Mouse (Mus musculus): ENCODE measurements at regions not wholly inside any gene's neighbourhood (a gene's known extent, or its start where the extent isn't known, plus 50 kb on each side); places are given as distances from the start of the nearest gene placed in this dataset.
A peak's percentile ranks its signal among the peaks of the same experiment; 100 is the strongest.

DNA sequence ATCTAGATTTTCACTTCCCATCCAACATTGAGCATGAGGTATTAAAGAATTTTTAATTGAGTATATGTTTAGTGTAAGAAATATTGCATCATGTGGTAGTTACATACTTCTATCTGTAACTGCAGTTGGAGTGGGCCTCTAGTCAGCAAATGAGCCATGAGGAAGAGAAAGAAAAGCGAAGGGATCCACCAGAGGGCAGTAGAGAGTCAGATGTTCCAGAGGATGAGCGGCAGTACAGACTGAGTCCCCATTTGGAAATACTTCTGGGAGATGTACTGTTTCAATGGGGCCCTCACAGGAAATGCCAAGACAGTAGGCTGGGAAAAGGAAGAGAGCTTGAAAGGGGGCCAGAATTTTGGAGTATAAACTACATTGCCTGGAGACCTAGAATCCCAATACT is 221.2 kb downstream of the Myh15 start:
- peak; percentile 15 for DNase-seq (ENCODE audit: low spot score)

DNA sequence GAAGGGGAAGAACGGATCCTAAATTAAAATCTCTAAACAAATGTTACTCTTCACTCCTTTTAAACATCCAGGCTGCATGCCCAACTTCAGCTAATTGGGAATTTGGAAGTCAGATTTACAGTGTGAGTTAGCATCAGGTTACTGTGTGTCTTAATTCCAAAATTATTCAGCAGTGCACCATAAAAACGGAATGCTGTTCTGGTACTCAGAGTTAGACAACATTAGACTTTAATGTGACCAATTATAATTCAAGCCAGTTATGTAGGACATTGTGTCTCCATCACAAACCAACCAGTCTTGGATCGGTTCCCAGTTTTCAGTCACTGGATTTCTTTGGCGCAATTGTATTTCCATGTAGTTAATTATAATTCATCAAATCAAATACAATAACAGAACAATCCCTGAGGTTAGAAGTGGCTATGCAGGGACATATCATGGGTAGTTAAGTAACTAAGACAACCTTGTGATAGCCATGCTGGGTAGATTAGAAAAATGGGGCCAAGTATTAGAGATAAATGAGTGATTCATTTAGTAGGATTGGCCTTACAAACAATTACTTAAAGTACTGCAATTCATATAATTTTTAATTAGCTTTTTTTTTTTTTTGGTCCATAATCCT is 230.9 kb downstream of the Myh15 start:
- DNase-seq (ENCODE audit: low spot score), result no peak

DNA sequence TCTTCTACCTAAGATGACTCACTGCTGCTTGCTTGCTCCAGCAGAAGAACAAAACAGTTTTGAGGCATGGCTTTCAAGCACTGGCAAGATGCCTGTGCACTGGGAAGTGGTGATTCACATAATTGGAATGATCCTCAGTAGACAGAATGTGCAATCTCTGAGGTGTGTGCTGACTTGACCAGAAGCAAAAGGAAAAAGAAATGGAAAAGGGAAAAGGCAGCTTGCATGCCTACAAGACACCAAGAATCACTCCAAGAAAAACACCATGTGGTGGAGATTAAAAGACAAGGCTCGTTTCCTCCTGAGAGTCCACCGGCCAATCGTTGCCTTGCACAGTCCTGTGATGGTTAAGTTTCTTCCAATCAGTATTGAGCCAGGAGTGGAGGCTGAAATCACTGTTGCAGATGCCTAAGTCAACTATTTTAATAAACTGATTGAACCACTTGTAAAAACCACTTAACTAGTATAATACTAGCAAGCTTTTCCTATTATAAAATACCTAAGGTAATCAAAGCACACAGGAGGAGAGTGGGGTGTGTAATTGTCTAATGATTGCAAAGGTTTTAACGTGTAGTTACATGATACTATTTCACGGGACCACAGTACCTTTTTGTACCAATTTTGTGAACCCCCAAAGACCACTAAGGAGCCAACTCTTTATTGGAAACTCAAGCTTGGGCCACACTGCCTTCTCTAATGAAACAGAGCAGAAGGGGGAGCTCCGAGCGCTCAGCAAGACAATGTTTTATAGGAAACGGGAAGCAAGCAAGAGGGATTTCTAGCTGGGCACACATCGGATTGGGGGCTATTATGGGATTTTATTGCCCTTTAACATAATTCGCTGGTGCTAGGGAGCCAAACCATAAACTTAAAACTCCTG is 232.2 kb downstream of the Myh15 start:
- DNase-seq (ENCODE audit: low spot score), result no peak

DNA sequence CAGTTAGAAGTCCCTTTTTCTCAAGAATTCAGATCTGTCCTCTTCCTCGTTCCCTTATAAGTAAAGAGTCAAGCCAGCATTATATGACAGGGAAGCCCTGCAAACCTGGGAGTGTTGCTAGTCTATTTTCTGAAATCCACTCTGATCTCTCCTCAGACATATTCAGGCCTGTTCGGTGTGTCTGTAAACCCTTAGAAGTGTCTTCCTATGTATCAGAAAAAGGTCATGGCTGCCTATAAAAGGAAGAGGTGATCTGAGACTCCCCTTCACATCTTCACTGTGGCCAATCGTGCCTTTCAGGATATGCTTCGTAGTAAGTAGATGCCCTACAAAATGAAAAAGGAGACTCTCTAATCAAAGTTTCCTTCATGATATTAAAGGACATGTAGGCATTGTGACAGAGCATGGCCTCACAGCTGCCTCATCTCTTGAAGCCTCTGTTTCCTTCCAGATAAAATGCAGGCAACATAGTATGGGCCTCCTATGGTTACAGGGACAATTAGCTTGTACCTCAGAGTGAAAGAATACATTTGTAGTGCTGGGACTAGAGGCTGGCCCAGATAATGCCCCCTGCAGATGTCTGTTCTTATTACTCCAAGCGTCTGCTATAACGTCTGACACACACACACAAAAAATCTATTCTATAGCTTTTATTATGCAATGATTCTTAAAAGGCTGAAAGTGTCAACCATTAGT is 246.5 kb downstream of the Myh15 start:
- no peak for DNase-seq (ENCODE audit: low spot score)

DNA sequence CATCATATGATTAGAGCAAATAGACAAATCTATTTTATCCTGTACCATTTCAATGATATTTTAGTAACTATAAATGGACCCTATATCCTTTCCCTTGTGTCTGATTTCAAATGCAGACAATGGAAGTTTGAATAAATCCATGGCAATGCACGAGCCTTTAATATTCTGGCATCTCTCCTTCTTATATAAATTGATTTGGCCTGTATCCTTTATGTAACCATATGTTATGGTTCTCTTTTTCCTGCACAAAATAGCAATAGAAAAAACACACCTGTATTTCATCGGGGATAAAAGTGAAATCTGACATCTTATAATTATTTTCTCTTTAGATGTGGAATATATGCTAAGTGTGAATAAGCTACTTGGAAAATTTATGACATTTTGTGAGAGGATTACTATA is 247.1 kb downstream of the Myh15 start:
- DNase-seq (ENCODE audit: low spot score), result no peak

DNA sequence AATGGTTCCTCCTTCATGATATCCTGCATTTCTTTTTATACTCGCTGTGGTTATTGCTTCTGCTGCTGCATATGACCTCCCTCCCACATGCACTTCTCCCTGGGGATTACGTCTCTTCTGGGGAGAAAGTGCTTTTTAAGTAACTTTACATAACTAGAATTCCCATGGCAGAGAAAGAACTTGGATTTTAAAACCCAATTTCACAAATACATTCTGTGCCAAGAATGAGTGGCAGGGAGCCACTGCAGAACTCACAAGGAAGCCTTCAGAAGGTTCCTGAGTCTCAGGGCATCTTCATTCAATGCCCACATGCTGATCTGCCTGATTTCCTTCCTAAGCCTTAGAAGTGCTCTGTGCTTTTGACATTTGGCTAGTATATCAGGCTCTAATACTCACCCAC is 259.8 kb downstream of the Myh15 start:
- DNase-seq (ENCODE audit: low spot score), result no peak

DNA sequence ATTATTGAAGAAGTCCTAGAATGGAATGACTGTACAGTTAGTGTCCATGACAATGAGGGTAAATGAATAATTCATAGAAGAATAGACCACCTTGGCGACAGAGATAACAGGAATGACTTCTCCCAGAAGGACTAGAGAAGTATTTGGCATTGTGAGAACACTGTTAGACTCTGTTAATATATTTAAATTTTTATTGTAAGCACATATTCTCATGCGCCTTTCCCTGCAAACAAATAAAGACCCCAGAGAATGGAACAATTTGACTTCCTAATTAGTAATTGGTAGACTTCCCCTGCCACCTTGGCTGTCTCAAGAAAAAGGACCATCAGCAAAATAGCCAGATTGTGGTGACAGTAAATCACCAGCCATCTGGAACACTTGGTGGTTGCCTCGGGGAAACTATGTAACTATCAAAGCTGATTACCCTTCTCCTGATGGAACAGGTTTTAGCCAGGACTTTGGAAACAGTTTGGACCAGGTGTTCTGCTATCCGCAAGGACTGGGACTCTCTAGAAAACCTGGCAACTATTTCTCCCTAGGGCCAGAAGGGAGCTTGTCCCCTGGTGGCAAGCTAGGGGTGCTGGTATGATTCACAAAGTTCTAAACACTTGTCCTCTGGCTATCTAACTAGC is 261.9 kb downstream of the Myh15 start:
- DNase-seq (ENCODE audit: low spot score), result no peak

DNA sequence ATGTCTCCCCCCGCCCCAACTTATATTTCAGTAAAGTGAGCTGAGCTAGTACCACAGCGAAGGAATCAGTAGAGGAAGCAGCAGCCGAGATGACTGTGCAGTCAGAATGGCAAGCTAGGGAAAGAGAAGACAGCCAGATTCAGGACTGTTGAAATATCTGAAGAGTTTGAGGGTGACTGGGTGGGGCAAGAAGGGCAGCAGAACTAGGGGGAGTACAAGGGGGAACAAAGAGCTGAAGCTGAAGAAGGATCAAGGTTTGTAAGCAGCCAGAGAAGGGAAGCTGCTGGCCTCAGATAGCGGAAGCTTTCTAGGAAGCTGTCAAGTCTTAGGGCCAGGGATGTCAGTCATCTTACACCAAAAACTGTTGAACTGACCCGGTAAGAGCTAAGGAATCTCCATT is 262.5 kb downstream of the Myh15 start:
- no peak for DNase-seq (ENCODE audit: low spot score)

DNA sequence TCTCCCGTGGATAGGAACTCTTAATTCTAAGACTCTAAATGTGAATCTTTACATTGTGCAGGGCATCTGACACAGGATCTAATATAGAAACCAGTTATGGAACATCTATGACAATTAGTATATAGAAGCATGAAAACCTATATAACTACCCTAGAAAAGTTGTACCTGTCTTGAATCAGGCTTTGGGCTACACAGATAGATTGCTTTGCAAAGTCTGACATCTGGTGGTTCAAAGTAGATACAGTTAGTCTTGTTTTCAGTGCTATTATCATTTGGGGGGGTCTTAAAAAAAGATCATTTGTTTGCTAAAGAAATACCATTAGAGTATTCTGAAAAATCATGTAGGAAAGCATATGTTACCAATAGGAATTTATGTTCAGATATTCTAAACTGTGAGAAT is 264.7 kb downstream of the Myh15 start:
- DNase-seq (ENCODE audit: low spot score), result no peak

DNA sequence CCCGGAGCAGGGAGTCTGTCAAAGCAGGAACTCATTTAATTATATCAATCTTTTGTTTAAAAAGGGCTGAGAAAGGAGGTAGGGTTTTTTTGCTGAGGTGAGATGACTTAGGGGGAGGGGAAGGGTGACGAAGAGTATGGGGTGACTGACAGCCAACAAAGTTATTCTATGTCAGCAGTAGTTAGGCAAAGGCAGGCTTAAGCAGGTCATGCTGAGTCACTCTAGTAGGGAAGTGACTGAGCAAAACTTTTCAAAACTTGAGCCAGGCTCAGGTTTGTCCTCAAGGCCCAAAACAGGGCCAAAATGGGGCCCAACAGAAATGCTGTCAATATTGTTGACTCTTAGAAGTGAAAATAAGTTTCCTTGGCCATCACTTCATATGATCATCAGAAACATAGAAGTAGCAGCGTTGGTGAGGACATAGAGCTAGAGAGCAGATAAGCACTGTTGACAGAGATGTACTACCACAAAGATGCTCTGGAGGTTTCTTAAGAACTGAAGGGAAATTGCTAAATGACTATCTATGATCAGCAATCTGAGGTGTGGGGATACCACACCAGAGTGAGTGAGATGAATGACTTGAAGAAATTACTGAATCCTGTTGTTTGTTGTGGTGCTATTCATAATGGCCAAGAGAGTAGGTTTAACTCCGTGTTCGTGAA is 273.6 kb downstream of the Myh15 start:
- no peak for DNase-seq (ENCODE audit: low spot score)

DNA sequence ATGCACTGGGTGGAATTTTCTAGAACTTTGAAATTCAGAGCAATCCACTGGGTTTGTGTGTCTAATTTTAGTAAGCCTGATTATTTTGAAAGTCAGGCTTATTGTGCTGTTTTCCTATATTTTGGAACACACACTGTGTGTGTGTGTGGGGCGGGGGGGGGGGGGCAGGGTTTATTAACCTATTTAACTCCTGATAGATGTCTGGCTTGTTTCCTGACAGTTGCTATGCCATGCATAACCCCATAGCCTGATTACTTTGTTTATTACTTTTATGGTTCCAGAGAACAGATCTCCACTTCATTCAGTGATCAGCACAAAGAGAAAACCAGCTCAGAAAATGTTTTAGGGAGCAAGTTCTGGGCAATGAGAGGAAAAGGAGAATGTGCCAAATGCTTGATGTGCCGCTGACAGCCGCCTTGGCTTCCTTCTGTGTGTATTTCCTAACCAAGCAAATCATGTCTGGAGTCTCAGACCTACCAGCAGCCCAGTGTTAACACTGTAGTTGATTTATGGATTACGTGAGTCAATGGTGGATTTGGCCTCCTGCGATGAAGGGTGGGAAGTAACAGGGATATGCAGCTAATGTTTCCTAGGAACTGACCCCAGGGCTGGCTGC is 274.9 kb downstream of the Myh15 start:
- DNase-seq (ENCODE audit: low spot score), result no peak

DNA sequence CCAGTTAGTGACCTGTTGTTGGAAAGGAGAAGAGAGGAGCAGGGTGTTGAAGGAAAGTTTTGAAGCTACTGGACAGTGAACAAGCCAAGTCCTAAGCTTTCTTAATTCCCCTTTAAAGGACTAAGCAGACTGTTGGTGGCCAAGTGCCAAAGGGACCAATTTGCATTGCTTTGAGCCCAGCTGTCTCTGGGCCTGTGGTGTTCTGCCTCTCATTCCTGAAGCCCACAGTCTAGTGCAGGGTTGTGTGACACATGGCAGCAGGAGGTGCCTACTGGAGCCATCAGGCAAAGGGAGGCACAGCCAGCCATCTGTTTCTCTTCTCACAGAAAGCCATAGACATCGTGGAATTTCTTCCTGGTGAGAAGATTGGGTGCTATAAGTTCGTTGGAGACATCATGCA is 278.6 kb downstream of the Myh15 start:
- DNase-seq (ENCODE audit: low spot score), result no peak

DNA sequence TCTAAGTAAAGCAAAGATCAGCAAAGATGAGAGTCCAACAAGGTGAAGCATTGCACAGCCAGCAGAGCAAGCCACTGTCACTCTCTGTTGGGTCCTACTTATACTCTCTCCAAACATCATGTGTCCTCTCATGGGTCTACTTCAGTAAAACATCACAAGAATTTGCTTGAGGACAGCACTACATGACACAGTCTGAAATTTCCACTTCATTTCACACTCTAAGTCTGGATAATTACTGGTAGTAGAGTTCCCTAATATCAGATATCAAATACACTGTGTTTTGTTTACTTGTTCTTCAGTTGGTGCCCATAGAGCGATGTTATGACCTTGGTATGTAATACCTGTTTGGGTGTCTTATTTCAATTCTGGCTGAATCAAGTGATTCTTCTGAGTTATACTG is 280.7 kb downstream of the Myh15 start:
- no peak for DNase-seq (ENCODE audit: low spot score)

DNA sequence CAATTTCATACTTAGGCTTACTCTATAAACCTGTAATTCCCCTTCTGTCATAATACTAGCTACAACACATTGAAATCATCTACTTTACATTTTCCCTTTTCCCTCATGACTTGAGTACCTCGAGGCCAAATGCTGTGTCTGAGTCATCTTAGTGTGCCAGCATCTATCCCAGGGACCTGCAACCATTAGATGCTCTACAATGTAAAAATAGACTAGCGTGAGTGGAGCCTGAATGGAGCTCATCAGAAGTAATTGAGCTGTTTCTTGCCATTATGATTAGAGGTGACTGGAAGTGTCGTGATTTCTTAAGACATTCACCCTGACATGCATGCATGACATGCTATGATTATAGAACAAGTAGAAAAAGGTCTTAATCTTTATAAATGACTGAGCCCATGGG is 301.1 kb downstream of the Myh15 start:
- DNase-seq (ENCODE audit: low spot score), result no peak

DNA sequence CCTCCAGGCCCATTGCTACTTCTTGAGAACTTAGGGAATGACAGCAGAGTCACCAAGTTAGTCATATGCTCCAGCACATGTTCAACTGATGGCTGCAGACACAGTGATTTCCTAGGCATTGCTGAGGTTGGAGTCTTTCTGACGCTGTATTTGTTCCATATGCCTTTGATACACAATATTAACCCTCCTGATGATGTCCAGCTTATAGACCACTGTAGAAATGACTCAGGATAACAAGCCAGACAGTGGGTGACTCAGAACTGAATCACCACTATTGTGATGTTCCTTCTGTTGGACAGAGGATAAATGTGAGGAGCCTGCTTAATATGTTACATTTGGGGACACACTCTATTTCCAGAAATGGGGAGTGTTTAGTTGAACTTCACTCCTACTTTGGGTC is 304.4 kb downstream of the Myh15 start:
- no peak for DNase-seq (ENCODE audit: low spot score)

DNA sequence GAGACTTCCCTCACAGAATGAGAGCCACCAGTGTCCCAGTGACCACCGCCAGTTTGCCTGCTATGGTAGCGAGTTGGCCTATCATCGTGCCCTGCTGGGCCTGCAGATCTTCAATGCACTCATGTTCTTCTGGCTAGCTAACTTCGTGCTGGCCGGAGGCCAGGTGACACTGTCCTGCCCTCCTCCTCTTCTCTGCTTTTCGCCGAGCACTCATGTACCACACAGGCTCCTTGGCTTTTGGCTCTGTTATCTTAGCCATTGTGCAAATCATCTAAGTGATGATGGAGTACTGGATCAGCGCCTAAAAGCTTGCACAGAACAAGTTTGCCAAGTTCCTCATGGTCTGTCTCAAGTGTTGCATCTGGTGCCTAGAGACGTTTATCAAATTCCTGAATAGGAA is 312.2 kb downstream of the Myh15 start:
- DNase-seq (ENCODE audit: low spot score), result no peak

DNA sequence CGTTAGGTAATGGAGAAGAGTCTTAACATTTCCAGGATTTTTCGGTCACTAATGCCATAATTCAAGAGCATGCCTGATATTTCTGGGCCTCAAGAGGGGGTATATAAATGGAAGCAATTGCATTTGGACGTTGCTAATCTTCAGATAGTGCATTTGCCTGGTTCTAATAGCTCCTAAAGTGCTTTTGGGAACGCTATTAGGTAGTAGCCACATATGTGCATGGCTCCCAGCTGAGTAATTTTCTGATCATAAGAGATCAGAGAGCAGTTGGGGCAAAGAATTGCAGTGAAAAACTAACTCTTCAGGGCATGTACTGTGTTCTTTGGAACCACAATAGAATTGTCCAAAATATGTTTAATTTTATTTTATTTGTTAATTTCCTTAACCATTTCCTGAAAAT is 317.8 kb downstream of the Myh15 start:
- DNase-seq (ENCODE audit: low spot score), result no peak

DNA sequence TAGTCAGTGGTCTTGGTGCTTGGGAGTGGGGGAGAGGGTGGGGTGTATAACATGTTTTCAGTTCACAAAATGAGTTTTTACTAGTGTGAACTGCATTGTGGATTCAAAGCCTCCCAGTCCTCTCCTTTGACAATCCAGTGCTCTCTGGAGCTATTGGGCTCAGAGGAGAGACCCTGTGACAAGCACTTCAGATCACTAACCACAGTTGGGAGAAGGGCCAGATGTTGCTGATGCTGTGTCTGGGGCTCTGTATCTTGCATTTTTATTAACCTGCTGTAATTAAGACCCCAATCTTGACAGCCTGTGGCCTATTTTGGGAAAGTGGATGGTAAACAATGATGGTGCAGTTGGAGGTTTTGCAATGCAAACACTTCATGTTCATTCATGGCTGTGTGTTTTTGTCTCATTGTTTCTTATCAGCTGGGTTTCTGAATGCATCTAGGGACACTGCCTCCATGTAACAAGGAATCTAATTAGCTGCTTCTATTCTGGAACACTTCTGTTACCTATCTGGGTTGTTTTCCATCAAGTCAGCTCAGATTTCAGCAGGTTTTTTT is 320.0 kb upstream of the Ift57 start:
- DNase-seq (ENCODE audit: low spot score), result no peak

DNA sequence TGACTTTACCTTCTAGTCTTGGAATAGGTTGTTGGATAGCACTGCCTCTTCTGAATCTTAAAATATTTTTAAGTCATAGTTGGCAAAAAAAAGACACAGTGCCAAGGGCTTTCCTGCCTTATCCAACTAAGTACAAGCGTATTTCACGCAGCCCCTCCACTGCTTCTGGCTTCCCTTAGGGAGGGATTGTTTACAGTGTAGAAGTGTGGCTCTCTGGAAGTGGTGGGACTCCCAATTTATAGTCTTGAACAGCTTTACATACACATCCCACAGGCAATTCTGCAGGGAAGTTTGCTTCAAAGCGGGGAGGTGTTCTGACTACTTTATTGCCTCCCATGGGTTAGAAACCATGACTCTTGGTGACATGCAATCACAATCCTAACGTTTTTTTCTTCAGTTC is 310.9 kb upstream of the Ift57 start:
- no peak for DNase-seq (ENCODE audit: low spot score)

DNA sequence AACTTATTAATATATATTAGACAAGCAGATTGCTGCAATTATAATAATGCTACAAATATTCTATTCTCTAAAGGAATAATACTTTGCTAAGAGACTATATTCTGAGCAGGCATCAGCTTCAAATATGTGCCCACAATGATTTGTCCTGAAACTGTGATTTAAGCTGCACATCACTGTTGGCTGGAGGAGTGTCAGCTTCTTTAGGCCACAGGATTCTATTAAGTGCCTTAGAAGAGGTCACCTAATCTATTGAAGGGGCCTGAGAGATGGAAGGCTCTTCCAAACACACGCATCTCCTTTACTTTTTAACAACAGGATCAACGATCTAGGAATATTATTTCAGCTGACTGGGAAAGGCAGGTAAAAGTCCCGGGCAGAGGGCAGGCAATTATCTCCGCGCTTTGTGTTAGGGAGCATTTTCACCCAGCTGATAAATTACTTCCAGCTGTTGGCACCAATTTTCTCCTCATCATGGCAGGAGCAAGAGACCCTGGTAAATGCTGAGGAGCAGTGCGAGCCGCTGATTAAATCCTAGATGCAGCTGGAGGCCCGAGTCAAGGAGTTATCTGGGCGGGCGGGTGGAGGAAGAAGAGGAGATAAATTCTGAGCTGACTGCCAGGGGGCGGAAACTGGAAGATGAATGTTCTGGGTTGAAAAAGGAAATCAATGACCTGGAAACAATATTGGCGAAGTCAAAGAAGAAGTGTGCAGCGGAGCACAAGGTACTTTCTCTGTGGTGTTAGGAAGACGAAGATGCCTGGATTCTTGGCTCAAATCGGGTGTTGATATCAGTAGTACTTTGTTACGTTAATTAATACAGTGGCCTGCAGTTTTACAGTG is 290.9 kb upstream of the Ift57 start:
- DNase-seq (ENCODE audit: low spot score), result no peak

DNA sequence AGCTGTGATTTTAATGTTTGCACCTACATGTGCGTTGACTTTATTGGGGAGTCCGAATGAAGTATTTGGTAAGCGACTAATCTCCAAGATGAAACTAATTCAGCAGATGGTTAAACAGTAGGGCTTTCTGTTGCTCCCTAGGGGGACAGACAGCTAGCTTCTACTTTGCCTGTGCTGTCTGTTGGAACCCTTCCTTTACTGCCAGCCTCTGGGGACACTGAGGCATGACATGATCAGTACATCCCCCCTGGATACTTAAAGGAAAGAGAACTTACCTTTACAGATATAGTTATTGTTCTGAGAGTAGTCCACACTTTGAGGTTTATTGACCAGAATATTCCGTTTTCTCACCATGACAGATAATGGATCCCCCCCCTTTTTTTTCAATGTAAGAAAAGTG is 289.8 kb upstream of the Ift57 start:
- no peak for DNase-seq (ENCODE audit: low spot score)

Measured in ovary, postnatal 10 days (tissue).